Mouse (Mus musculus): ENCODE measurements around the gene Acot5. TPM values are rescaled to one million over a fixed set of nuclear protein-coding genes. Genes with fewer than 3 reads are reported as not detected.
A peak's percentile ranks its signal among the peaks of the same experiment; 100 is the strongest.
"Not testable (repeated sequence)": the region's sequence is repeated elsewhere in the genome, so short reads cannot be mapped to it uniquely, and the experiment has no call there.

Acot5 gene
- total RNA-seq, 2 experiments from 2014 or later, result 7.1 to 8.1 TPM

DNA sequence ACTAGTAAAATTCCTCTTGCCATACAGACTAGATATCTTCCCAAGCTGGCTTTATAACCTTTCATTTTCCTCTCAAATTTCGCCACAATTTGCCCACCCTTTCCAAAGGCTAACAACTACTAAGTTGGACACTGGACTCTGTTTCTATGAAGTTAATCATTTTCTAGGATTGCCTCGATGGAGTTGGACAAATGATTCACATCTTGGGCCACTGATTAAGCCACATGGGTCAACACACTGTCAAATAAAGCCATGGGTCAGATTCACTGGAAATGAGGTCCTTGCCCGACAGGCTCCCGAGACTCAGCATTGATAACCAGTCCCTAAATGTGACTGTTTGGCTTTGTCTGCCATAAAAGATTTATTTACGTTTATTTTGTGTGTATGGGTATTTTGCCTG is 26.9 kb upstream of the Acot5 start:
- H3K27ac ChIP-seq, result no peak overlapping the region
- DNase-seq (ENCODE audit: low spot score in 2 of 2), result no peak
- no peak for TF ChIP-seq CTCF (conservative IDR thresholded peaks at IDR 0.05)
- H3K4me3 ChIP-seq, result no peak overlapping the region

GRCm38 (mm10) chr12:84044045-84044444 is 25.1 kb upstream of the Acot5 start:
- no peak overlapping the region for H3K4me3 ChIP-seq
- no peak for DNase-seq (ENCODE audit: low spot score in 2 of 2)
- H3K27ac ChIP-seq, result no peak overlapping the region
- no peak for TF ChIP-seq CTCF (conservative IDR thresholded peaks at IDR 0.05)

GRCm38 (mm10) chr12:84046906-84047305 is 22.2 kb upstream of the Acot5 start:
- H3K27ac ChIP-seq, result no peak overlapping the region
- TF ChIP-seq CTCF (conservative IDR thresholded peaks at IDR 0.05), result no peak
- no peak overlapping the region for H3K4me3 ChIP-seq
- DNase-seq (ENCODE audit: low spot score in 2 of 2), result no peak

DNA sequence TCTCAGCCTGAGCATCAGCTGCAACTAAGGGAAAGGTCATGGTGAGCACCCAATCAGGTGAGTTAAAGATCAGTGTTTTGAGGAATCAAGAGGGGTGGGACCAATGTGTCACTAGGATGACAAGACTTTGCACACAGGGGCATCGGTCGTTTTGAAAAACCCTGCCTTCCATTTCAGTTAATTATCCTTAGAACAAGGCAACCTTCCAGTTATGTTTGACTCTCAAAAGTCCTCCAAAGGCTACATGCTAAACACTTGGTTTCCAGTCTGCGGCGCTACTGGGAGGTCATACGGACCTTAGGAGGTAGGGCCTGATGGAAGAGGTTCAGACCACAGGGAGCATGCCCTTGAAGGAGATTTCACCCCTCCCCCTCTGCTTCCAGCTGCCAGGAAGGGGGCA is 18.4 kb upstream of the Acot5 start:
- not testable (repeated sequence) for H3K4me3 ChIP-seq; H3K27ac ChIP-seq; DNase-seq (ENCODE audit: low spot score in 2 of 2)

DNA sequence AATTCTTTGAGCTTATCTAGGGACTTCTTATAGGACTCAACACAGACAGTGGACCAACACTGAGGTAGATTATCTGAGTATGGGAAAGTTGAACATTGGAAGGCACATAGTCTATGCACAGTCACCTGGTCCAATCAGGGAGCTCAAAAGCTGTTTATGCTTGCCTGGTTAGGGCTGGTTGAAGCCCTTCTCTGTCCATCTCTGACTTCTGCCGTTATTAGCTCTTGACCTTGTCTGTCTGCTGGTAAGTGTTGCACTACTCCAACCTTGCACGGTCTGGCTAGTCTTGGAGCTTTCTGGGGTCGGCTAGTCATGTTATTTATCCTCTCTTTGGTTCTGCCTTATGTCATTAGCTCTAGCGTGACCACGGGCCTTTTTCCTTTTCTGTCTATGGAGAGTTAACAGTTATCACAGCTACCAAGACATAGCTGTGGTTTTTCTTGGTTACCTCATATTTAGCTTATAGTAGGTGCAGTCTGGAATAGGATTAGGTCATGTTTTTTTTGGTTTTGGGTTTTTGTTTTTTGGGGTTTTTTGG is 17.1 kb upstream of the Acot5 start, which contains the start of gene Acot3:
TSS of gene Acot3 (plus strand) at position 208 of the 538 bp plus-strand sequence.
- H3K4me3 ChIP-seq, result peak within 1 kb of the TSS; percentile 58

DNA sequence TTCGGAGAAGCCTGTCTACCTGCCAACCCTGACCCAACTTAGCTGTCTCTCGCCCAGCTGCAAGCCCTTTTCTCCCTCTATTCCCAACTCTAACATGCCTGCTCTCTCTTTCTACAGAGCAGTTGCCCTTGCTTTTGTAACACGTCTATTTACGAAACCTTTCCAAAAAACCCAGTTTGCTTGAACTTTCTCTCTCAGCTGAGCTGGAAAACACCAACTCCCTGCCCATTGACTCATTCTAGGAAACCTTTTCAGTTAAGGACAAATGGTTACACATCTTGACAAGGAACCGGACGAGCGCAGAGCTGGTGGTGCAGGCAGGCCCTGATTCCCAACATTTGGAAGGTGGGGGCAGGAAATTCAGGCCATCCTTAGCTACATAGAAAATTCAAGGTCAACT is 16.5 kb upstream of the Acot5 start:
- DNase-seq (ENCODE audit: low spot score in 2 of 2), result no peak
- TF ChIP-seq CTCF (conservative IDR thresholded peaks at IDR 0.05), result no peak
- H3K27ac ChIP-seq, result no peak overlapping the region
- peak overlapping the region; percentile 58; the same call in 1 of the 2 replicates for H3K4me3 ChIP-seq

More for the DNA sequence above, 17.1 kb upstream of the Acot5 start, which contains the start of gene Acot3:
- H3K27ac ChIP-seq, result no peak within 1 kb of the TSS
- TF ChIP-seq CTCF (conservative IDR thresholded peaks at IDR 0.05), result no peak
- no peak for DNase-seq (ENCODE audit: low spot score in 2 of 2)

DNA sequence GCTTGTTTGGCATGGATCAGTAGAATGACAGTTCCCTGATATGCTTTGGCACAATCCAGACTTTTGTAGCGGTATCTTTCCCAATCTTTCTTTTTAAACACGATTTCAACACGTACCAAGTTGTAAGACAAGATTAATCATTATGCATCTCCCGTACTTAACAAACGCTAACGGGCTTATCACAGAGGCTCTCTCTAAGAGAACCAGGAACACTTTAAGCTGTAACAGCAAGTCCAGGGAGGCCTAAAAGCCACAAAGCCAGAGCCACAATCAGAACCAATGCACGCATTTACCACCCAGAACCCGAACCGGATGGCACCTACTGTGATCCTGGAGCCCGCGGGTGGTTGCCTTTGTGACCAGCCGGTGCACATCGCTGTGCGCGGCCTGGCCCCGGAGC is 16.0 kb upstream of the Acot5 start:
- TF ChIP-seq CTCF (conservative IDR thresholded peaks at IDR 0.05), result no peak
- Histone ChIP-seq H3K27ac (peak overlapping the region; percentile 40; the same call in 1 of the 2 replicates), H3K4me3 (peak overlapping the region; percentile 58)
- no peak for DNase-seq (ENCODE audit: low spot score in 2 of 2)

DNA sequence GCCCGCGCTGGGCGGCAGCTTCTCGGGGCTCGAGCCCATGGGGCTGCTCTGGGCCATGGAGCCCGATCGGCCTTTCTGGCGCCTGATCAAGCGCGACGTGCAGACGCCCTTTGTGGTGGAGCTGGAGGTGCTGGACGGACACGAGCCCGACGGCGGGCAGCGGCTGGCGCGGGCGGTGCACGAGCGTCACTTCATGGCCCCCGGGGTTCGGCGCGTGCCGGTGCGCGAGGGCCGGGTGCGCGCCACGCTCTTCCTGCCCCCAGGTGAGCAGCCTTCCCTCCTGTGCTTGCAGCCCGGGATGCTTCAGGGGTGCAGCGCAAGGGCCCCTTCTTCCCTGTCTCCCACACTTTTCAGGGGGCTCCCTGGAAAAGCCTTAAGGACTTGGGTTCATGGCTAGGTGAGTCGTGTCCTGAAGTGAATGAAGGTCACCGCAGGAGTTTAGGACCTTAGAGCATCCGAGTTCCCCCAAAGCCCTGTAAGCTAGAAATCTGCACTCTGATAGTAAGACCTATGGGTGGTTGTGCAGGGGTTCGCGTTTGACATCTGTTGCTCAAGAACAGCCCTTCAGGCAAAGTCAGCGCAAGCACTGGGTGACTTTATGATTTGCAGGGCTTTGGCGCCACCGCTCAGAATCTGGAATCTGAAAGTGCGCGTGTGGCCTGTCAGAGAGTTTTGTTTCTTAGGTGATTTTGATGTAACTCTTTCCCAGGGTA is 15.3 kb upstream of the Acot5 start:
- Histone ChIP-seq H3K4me3 (peak overlapping the region; percentile 58), H3K27ac (peak overlapping the region; percentile 39; the same call in 1 of the 2 replicates)
- DNase-seq (ENCODE audit: low spot score in 2 of 2), result peak in 1 of 2 experiments; percentile 35
- TF ChIP-seq CTCF (conservative IDR thresholded peaks at IDR 0.05), result peak; percentile 29; the same call in 1 of the 2 replicates

DNA sequence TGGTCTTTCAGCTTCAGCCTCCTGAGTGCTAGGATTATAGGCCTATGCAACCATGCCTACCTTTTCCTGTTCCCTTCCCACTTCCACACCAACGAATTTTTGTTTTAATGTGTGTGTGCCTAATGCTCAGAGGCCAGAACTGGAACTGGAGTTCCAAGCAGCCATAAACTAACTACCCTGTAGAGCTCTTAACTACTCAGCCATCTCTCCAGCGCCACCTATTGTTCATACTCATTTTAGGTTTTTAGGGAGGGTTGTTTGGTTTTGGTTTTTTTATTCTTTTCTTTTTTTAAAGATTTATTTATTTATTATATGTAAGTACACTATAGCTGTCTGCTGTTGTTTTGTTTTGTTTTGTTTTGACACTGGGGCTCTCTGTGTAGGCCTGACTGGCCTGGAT is 8.2 kb upstream of the Acot5 start:
- peak in 1 of 2 experiments; percentile 42 for DNase-seq (ENCODE audit: low spot score in 2 of 2)
- TF ChIP-seq CTCF (conservative IDR thresholded peaks at IDR 0.05), result peak; percentile 80

DNA sequence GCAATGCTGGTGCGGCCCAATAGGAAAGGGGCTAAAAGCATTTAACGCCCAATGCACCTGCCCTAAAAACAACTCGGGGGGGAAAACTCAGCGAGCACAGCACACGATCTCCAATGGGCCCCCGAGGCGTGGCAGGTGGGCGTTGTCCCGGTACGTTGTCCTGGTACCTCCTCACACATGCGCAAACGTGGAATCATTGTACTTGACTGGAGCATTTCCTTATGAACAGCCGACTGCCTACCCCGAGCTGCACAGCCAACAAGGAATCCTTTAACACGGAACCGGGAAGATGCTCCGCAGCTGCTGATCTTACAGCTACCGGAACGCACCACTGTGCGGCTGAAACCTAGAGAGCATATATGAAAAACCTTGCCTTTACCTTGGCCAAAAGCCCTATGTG is 6.8 kb upstream of the Acot5 start:
- no peak overlapping the region for H3K27ac ChIP-seq
- H3K4me3 ChIP-seq, result no peak overlapping the region
- DNase-seq (ENCODE audit: low spot score in 2 of 2), result no peak
- no peak for TF ChIP-seq CTCF (conservative IDR thresholded peaks at IDR 0.05)

More for the DNA sequence above, 8.2 kb upstream of the Acot5 start:
- H3K4me3 ChIP-seq, result no peak overlapping the region
- H3K27ac ChIP-seq, result no peak overlapping the region

DNA sequence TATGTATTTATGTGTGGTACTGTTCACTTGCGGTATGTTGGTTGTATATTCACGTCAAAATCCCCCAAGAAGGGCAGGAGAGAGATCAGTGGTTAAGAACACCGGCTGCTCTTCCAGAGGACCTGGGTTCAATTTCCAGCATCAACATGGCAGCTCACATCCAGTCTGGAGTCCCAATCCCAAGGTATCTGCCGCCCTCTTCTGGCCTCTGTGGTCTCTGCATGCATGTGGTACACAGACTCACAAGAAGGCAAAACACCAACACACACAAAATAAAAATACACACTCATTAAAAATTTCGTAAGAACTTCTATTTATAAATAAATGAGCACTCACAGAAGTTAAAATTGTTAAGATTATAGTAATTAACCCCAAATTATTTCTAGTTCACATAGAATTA is 5.9 kb upstream of the Acot5 start:
- DNase-seq (ENCODE audit: low spot score in 2 of 2), result no peak

GRCm38 (mm10) chr12:84063833-84064232 is 5.3 kb upstream of the Acot5 start:
- TF ChIP-seq CTCF (conservative IDR thresholded peaks at IDR 0.05), result no peak
- Histone ChIP-seq H3K27ac (no peak overlapping the region), H3K4me3 (no peak overlapping the region)
- no peak for DNase-seq (ENCODE audit: low spot score in 2 of 2)

More for the DNA sequence above, 5.9 kb upstream of the Acot5 start:
- Histone ChIP-seq H3K4me3 (no peak overlapping the region), H3K27ac (no peak overlapping the region)
- TF ChIP-seq CTCF (conservative IDR thresholded peaks at IDR 0.05), result peak; percentile 63

GRCm38 (mm10) chr12:84064621-84065020 is 4.5 kb upstream of the Acot5 start:
- no peak overlapping the region for H3K27ac ChIP-seq
- no peak for DNase-seq (ENCODE audit: low spot score in 2 of 2)
- no peak for TF ChIP-seq CTCF (conservative IDR thresholded peaks at IDR 0.05)
- H3K4me3 ChIP-seq, result no peak overlapping the region

GRCm38 (mm10) chr12:84067752-84068151 is 1.4 kb upstream of the Acot5 start:
- no peak overlapping the region for H3K27ac ChIP-seq
- TF ChIP-seq CTCF (conservative IDR thresholded peaks at IDR 0.05), result no peak
- no peak overlapping the region for H3K4me3 ChIP-seq
- DNase-seq (ENCODE audit: low spot score in 2 of 2), result no peak
